Mouse (Mus musculus) myocyte (in vitro differentiated cells): ENCODE data around the gene Peak1.

Experiments used
- CEBPB ChIP-seq: IDR thresholded peaks from 2 replicates; pipeline ENCODE4 v1.6.1; 2011; ENCODE audit warnings: mild to moderate bottlenecking, moderate library complexity; ENCODE audit not compliant: poor library complexity, insufficient read depth, severe bottlenecking
- MYOG ChIP-seq, 3 experiments: IDR thresholded peaks; one replicate each; pipeline ENCODE4 v1.6.1; 2011; ENCODE audit warnings: control low read depth in 2 of 3, low read depth in 2 of 3, mild to moderate bottlenecking in 2 of 3; ENCODE audit not compliant: insufficient read length in 2 of 3, control insufficient read depth in 1 of 3, insufficient read depth in 1 of 3
- POLR2A ChIP-seq: IDR thresholded peaks from one replicate; pipeline ENCODE4 v1.6.1; 2011; ENCODE audit warnings: low read depth, mild to moderate bottlenecking, control low read depth, moderate library complexity; ENCODE audit not compliant: insufficient read length
- POLR2AphosphoS2 ChIP-seq: IDR thresholded peaks from one replicate; pipeline ENCODE4 v1.6.1; 2011; ENCODE audit warnings: low read depth, control low read depth; ENCODE audit not compliant: insufficient read length
- USF1 ChIP-seq: IDR thresholded peaks from one replicate; pipeline ENCODE4 v1.6.1; 2011; ENCODE audit warnings: low read depth, mild to moderate bottlenecking, control low read depth, moderate library complexity

GRCm38 (mm10) chr9:56227626-56228025 is 190.2 kb downstream of the Peak1 start:
- TF ChIP-seq POLR2A = no peak
- no peak for TF ChIP-seq USF1
- TF ChIP-seq POLR2AphosphoS2 = no peak
- no peak for TF ChIP-seq MYOG (IDR thresholded peaks at IDR 0.05; ENCODE audit: control insufficient read depth in 1 of 3, insufficient read depth in 1 of 3, insufficient read length in 2 of 3, low read depth in 2 of 3)
- TF ChIP-seq CEBPB = no peak
